Mouse (Mus musculus) spleen, adult 2 months (tissue): ENCODE measurements at regions not wholly inside any gene's neighbourhood (a gene's known extent, or its start where the extent isn't known, plus 50 kb on each side); places are given as distances from the start of the nearest gene placed in this dataset.

Experiments used
- CTCF ChIP-seq: fragments of 200-500 bp; IDR thresholded peaks from 2 replicates; pipeline ENCODE4 v1.5.1; 2011; ENCODE audit warnings: mild to moderate bottlenecking, inconsistent platforms; ENCODE audit not compliant: insufficient read depth, insufficient read length, insufficient replicate concordance; ENCODE audit errors: extremely low read depth
- POLR2A ChIP-seq: fragments of 200-500 bp; IDR thresholded peaks from 2 replicates; pipeline ENCODE4 v1.6.1; 2011; ENCODE audit warnings: low read depth, low read length, inconsistent platforms

DNA sequence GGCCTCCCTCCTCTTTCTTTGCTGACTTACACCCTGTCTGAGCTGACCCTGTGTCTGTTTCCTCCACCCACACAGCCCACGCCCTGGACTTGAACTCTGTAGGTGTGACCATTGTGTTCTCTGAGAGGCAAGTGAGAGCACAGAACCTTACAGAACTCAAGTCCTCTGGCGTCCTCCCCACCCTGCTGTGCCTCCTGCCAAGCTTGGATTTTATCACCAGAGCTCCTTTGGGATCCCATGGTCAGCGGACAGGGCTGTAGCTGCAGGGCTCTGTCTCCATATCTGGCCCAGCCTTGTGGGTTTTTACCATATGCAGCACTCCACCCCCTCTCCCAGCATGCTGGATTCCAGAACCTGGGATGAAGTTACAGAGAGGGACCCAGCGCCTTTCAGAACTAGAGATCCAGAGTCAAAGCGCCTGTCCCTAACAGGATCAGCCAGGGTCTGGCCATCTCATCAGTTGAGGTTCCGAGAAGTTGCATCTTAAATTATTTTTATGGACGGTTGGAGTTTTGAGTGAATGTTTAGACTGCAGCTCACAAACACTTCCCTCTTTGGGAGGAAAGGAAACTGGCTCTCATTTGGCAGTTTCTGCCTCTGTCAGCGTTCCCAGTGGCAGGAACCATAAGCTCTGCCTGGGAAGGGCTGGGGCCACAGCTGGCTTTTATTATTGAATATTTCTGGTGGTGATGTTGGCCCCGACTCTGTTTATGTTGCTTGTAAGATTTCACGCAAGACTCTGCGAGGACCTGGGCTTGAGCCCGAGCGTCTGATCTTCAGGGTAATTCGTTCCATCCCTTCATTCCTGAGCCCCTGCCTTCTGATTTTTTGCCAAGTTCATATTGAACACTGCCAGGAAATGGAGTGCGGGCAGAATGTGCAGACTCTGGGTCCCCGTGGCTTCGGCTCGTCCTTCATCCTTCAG lies 75.8 kb upstream of the Pmepa1 start:
- TF ChIP-seq POLR2A (no peak), CTCF (no peak)
